Mouse (Mus musculus) spleen, embryonic (tissue): ENCODE measurements at regions not wholly inside any gene's neighbourhood (a gene's known extent, or its start where the extent isn't known, plus 50 kb on each side); places are given as distances from the start of the nearest gene placed in this dataset.

ENCODE experiments used
- CTCF ChIA-PET: fragments of 350-600 bp; sonication (Branson Sonifier 250); formaldehyde crosslinking; loops from one replicate; lab custom pipeline; 2022; lab: Charles Lee

DNA sequence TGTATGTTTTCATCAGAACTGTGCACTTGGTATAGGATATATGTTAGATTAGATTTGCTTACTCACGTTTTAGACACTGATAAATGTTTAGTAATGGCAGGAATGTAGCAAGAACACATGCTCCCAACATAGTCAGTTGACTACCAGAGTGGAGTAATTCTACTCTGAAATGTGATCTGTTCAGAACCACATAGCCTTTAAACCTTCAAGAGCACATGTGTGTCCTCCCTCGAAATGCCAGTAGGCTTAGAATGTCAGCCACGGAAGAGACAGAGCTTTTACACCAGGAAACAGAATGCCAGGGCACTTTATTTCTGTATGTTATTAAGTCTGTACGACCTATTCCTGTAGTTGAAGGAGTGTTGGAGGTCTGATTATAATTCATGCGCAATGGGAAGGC is 51.3 kb upstream of the Cd28 start:
- CTCF ChIA-PET, result no interaction called here

DNA sequence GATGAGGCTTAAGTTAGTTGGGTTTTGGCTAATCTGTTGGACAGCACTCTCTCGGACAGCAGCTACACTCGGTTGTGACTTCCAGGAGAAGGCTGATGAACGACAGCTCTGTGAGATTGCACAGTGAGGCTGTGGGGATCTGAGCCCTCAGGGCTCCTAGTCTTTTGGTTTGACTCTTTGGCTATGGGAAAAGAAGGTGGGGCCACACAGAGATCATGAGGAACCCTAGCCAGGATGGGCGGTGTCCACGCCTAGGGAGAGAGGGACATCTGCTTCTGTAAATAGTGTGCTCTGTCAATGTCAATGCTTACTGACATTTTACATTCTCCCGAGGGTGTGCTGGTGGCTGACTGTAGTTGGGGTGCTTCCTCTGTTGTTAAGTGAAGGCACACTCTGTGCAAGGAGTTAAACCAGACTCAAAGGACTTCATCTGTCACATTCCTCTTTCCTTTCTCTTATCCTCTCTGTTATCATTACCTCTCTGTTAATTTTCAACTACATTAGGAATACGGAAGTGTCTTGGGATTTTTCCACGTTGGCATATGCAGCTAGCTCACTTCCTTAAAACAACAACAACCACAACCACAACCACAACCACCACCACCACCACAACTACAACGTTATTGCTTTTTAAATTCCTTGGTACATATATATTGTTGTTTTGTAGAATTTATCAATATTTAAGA is 54.2 kb upstream of the Cd28 start:
- CTCF ChIA-PET, result interaction anchor here (0.6 kb wide), 1 partner anchor 9 kb away, joined by 3 read pairs; no protein-coding TSS in a partner anchor

DNA sequence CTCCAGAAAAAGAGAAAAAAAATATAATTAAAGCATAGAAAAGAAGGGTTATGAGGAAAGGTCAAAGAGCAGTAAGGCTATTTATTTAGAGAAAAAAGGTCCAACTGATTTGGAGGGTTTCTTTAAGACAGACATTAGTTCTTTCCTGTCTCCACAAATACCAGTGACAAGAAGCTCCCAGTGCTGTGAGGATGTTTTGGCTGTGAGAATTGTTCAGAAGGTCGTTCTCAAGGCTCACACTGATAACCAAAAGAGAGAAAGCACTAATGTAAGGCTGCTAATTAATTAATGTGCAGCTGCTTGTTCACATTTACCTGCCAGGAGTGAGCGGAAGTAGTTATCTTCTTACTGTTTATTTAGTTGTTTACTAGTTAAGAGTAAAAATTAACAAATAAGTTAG is 54.7 kb upstream of the Cd28 start:
- CTCF ChIA-PET, result interaction anchor here (0.6 to 0.7 kb wide), 2 partner anchors 10 to 199 kb away, joined by 3 to 7 read pairs; no protein-coding TSS in a partner anchor

DNA sequence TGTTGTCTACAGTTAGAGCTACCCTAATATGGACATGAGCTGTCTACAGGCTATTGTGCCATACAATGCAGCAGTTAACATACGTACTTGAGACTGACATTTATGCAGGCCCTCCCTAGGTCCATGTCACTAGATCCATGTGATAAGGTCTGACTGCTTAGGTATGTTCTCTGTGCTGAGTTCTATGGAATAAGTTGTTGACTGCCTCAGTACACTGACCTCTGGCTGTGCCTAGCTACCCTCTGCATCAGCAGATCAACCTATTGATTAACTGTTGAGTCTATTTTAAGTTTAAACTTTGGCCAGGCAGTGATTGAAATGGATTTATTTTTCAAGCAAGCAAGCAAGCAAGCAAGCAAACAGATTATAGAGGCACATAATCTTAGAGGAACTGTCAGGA is 57.0 kb upstream of the Cd28 start:
- CTCF ChIA-PET, result no interaction called here

DNA sequence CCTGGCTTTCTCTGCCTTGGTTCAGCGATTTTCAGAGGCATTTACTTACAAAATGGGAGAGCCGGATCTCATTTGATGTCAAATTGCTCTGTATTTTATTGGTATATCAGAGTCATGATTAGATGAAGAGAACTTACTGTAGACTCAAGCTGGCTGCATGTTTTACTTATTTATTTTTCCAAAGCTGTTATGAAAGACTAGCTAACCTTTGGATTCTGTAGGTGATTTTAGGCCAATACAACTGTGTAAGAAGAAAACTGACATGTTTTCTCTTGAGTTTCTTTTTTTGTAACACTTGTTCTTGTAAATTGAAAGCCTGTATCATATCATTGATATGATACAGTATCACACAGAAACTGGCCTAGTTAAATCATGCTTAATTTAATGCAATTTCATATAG is 57.6 kb upstream of the Cd28 start:
- CTCF ChIA-PET, result no interaction called here

DNA sequence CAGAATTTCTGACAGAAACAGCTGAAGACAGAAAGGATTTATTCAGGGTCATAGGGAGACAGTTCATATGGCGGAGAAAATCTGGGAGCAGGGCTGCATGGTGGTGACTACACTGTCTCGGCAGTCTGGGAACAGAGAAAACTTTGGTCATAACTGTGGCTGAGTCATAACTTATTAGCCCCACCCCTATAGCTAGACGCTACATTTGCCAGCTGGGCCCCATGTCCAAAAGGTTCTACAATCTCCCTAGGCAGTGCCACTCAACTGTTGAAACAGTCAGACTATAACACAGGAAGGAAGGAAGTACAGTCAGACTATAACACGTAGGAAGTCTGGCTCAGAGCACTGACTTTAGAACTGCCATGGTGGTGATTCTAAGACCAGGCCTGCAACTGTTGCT is 58.2 kb upstream of the Cd28 start:
- CTCF ChIA-PET, result no interaction called here

DNA sequence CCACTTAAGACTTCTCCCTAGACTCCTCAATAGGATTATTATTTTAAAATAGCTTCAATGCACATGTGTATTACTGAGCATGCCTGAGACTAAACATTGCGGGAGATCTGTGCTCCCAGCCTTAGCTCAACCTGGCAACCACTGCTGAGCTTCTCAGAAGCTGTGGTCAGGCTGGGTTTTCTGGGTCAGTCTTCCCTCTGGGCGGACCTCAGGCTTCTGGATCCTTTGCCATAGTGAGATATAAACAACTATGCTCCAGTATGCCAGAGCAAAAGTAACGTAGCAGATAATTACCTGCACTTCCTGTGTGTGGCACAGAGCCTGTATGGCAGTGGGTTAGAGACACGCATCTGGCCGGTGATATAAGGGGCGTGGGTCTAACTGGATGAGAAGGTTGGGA is 59.1 kb upstream of the Cd28 start:
- CTCF ChIA-PET, result no interaction called here

DNA sequence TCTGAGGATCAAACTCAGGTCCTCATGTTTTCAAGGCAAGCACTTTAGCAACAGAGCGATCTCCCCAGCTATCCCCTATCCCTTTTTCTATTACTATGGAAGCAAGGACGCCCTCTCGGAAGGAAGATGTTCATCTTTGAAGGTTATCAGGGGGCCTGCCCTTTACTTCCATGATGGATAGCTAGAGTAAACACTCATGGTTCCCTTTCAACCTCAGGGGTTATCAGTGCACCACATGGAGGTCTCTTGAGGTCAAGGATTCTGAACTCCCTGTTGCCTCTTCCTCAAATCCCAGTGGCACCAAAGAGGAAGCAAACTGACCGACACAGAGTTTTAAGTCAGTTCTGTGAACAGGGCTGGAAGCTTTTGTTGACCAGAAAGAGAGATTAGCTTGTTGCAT is 59.6 kb upstream of the Cd28 start:
- CTCF ChIA-PET, result no interaction called here

DNA sequence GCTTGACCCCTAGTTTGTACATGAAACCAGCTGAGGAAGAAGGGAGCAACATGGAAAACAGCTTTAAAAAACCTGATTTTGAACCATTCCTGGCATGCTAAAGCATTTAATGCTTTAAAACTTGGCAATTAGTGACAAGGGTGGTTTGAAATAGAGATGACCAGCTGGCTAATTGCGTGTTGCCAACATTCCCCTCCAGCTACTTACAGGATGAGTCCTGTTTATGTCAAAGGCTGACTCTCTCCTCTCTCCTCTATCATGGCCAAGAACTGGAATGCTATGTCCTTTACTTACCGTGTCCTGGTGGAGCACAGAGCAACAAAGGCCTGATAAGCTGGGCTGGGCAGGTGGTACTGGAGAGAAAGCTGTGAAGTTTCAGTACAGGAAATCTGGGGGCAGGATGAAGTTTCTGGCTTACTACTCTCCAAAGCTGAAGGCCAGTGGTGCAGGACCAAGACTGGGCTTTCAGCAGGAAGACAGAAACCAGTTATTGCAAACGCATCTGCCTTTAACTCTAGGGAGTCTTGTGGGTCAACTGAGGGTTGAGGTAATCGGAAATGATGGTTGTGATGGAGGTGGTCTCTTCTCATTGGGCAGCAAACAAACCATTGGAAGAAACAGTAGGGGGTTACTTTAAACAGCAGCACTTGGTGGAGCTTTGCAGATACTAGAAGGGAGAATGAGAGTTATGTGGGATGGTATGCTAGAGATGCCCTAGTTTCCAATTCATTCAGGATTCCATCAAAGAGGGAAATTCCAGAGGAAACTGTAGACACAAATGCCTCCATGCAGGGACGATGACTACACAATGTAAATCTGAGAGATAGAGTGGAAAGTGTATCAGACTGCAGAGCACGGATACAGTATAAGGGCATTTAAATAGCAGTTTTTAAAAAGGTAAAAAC is 60.7 kb upstream of the Cd28 start:
- CTCF ChIA-PET, result no interaction called here

DNA sequence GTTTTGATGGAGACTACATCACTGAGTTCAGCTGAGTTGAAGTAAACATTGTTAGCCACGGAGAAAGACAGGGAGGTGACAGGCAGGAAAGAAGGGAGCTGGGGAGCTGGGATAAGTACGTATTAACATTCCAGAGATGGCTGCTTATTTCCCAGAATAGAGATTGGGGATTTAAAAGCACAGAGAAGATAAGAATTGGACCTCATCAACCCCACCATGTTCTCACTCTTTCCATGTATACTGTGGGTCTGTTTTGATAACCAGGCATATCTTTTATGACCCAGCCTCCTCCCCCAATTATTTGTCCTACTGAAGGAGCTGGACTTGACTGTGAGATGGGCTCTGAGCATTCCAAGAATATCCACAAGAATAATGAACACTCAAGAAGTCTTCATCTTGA is 61.4 kb upstream of the Cd28 start:
- CTCF ChIA-PET, result no interaction called here

DNA sequence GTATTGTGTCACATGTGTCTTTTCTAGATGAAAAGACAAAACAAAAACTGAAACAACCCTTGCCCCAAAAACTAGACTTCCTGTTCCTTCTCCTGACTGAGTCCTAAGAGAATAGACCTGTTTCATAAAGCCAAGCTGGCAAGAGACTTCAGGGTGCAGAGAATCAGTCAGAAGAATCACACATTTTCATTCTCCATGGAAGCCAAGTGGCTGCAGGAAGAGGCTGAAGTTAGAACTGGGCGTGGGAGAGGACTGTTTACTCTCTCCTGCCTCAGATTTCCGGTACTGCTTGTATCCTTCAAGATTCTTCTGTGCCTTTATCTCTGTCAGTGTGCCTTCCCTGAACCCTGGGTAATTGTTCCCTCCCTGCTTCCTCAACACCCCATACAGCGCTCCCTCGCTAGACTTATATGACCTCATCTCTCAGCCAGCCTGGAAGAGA is 64.0 kb upstream of the Cd28 start:
- CTCF ChIA-PET, result no interaction called here

DNA sequence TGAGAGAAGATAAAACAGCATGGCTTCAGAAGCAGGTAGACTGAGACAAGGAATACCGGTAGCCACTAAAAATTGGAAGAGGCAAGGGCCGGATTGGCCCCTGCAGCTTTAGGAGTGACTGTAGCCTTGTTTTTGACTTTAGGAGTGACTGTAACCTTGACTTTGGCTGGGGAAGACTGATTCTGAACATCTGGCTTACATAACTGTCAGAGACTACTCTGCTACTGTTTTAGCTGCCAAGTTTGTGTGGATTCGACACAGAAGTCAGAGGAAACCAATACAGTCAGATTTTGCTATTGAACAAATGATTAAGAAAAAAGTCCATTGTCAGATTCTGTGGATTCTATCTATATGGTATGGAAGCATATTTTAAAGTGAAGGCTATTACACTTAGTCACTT is 66.4 kb upstream of the Cd28 start:
- CTCF ChIA-PET, result no interaction called here

DNA sequence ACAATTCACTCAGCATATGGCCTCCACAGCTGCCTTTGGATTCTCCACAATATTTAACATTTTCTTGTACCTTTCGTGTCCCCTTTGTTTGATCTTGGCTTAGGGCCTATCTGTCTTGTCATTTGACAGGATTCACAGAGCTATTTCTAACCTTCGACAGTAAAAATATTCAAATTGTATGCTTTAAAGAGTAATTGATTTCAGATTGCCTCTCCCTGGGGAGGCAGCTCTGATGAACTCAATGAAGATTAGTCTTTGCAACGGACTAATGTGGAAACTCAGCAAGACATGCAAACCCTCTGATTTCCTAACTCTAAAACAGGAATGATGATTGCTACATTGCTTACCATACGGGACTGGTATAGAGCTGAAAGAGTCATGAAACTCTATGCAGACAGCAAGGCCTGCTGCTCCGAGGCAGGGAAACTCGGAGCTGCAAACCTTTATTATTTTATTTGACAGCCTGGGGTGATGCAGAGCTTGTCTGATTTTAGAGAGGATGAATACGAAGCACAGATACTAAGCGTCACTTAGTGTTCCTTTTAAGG is 67.2 kb upstream of the Cd28 start:
- CTCF ChIA-PET, result no interaction called here

DNA sequence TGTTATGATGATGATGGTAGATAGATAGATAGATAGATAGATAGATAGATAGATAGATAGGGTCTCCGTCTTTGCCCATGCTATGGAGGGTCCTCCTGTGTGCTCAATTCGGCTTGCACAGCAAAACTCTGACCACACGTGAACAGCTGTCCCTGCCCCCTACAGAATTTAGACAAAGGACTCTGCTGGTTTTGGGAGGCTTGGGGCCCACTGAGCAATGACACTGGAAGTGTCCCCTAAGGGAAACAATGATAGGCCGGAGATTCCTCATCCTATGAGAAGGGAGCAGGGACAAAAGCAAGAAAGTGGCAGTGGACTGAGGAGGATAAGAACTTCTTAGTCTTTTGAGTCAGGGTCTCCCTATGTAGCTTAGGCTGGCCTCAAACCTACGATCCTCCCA is 69.8 kb upstream of the Cd28 start:
- CTCF ChIA-PET, result no interaction called here

DNA sequence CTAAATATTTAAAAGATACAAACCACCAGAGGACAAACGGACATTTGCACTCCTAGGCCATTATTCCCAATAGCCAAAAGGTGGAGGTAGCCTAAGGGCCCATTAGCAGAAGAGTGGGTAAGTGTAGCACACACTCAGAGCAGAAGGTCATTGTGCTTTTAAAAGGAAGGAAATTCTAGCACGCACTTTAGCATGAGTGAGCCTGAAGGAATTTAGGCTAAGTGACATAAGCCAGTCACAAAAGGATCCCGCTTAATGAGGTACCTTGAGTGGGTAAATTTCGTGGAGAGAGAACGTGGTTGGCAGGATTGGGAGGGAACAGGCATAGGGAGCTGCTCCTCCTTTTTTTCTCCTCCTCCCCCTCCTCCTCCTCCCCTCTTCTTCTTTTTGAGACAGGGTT is 70.4 kb upstream of the Cd28 start:
- CTCF ChIA-PET, result no interaction called here

DNA sequence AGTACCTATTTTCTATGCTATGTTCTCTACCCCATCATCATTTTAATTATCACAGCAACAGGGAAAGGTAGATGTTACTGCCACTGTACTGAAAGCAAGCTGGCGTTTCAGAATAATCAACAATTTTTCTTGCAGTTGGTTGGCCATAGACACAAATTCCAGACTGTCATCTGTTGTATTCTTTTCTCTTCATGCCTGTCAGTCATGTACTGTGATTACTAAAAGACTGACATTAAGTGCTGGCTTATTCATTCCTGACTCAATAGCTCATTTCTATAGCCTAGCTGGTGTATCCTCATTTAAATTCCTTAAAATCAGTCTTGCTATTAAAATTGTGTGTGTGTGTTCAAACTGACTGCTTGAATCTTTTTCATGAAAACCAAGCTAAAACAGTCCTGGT is 71.4 kb upstream of the Cd28 start:
- CTCF ChIA-PET, result interaction anchor here (0.6 kb wide), 1 partner anchor 64 kb away, joined by 3 read pairs; no protein-coding TSS in a partner anchor

DNA sequence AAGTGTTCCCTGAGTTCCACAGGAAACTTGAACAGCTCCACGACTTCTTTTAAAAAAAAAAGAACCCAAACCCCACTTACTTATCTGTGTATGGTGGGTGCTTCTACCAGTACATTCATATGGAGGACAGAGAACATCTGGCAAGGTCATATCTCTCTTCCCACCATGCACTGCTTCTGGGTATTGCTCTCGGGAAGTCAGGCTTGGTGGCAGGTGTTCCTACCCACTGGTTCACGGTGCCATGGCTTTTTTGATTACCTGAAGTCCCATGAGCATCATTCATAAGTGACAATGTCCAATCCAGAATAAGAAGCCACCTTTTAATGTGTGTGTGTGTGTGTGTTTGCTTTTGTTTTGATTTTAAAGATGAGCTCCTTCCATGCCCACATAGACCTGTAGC is 73.8 kb upstream of the Cd28 start:
- CTCF ChIA-PET, result no interaction called here

DNA sequence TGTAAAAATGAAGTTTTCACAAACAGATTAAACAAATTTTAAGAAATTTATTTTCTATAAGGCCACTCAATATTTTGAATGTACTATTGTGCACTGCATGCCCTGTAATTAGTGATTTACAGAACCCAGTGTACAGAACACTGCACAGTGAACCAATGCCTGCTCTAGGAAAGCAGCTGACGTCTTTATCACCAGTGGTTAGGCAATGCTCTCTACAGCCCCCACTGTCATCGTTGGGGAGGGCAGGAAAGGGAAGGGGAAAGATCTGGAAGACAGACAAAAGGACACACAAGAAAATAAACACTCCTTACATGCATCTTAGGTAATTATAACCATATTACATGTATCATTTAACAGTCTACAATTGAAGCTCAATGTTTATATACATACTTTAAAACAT is 74.4 kb upstream of the Cd28 start:
- CTCF ChIA-PET, result no interaction called here

DNA sequence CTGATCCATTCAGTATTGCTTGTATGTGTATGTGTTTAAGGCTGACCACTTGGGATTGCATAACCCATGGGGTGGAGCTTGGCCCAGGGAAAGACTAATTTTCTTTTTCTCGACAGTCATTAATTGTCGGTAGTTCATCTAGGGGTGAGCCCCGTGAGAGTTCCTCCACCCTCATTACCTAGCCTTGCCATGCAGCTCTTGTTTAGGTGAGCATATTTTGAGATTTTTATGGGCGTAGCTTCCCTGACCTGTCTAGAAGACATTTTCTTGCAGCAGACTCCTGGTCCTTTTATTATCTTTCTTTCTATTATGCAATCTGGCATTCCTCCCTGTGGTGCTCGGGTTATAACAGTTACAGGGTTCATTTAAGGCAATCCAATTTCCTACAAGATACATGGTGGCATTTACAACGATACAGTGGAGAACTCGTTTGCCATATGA is 74.4 kb upstream of the Raph1 start:
- CTCF ChIA-PET, result no interaction called here

DNA sequence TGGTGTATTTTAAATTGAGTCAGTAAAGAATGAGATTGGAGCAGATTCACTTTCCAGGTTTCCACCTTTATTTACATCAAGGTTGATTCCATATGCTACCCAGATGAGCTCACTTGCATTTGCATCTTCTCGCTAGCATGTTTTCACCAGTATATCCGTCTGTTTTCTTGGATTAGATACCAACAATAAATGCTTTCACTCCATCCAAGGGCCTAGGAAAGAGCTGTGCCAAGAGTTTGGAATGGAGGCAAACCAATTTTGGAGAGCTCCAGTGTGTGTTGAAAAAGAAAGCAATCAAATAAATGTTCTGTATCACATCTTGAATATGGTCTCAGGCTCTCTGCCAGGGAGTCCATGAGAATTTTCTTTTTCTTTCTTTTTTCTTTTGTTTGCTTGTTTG is 72.6 kb upstream of the Raph1 start:
- CTCF ChIA-PET, result no interaction called here

DNA sequence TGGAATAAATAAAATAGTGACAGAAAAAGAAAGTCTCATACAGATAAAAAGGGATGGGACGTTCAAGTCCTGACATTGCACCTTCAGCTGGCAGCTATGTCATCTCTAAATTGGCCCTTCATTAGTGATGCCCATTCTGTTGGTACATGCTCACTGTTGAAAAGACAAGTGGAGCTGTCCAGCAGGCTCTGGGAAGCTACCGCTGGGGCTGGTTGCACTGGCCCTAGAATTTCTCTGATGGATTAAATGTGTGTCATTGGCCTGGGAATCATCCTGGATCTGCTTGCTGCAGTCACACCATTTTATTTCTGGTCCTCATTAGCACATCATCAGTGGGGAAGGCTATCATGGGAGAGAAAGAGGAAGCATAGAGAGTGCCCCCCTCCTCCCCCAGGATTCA is 72.2 kb upstream of the Raph1 start:
- CTCF ChIA-PET, result no interaction called here

DNA sequence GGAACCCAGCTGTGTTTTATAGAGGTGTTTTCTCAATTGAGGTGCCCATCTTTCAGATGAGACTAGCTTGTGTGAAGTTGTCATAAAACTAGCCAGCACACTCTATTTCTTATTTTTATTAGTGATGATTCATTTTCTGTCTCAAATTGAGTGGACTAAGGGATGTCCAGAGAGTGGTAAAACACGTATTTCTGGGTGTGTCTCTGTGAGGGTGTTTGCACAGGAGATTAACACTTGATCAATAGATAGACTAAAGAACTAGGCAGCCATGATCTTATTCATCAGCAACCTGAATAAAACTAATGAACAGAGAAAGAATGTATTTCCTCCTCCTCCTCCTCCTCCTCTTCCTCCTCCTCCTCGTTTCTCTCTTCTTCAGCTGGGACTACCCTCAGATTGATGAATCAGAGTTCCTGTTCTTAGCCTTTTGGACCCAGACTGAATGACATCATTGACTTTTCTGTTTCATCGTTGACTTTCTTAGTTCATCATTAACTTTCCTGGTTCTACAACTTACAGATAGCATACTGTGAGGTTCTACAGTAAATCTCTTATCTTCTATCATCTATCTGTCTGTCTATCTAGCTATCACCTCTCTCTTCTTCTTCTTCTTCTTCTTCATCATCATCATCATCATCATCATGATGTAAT is 70.0 kb upstream of the Raph1 start:
- CTCF ChIA-PET, result no interaction called here
